Mouse (Mus musculus) E14TG2a.4 (cell line): ENCODE results near the gene Myo7a.

ENCODE experiments used
- H3K27me3 ChIP-seq: 2 replicates; pipeline ENCODE4 v1.6.1; 2014; ENCODE audit warnings: low read length, control low read depth; ENCODE audit not compliant: insufficient read depth
- H3K36me3 ChIP-seq: 2 replicates; pipeline ENCODE4 v1.6.1; 2014; ENCODE audit warnings: low read length, control low read depth; ENCODE audit not compliant: insufficient read depth
- H3K4me1 ChIP-seq: replicated peaks from 2 replicates; pipeline ENCODE4 v1.6.1; 2014; ENCODE audit warnings: low read depth, low read length, control low read depth
- H3K4me3 ChIP-seq: replicated peaks from 2 replicates; pipeline ENCODE4 v1.5.1; 2014; ENCODE audit warnings: mild to moderate bottlenecking, low read length
- H3K9me3 ChIP-seq: 2 replicates; pipeline ENCODE4 v1.6.1; 2014; ENCODE audit warnings: low read length, control low read depth
- CTCF ChIP-seq: conservative IDR thresholded peaks from 2 replicates; pipeline ENCODE4 v1.5.1; 2014; ENCODE audit warnings: low read length
- NANOG ChIP-seq: IDR thresholded peaks from 2 replicates; pipeline ENCODE4 v1.6.1; 2014; ENCODE audit warnings: borderline replicate concordance, low read length, mixed read lengths
- POU5F1 ChIP-seq: IDR thresholded peaks from 2 replicates; pipeline ENCODE4 v1.6.1; 2014; ENCODE audit warnings: low read length, borderline replicate concordance

The Myo7a gene

GRCm38 (mm10) chr7:98156280-98156665 is 36.9 kb upstream of the Myo7a start:
- Histone ChIP-seq H3K9me3 (no peaks in the 10 kb centered on the region), H3K36me3 (peaks cover 40% of the 10 kb centered on the region), H3K4me1 (peaks cover 89% of the 10 kb centered on the region), H3K27me3 (no peaks in the 10 kb centered on the region), H3K4me3 (0 out of 2 replicates have a peak overlapping the region, but pooled peaks have one; percentile 49)
- no peak for TF ChIP-seq CTCF
- TF ChIP-seq POU5F1, result no peak
- TF ChIP-seq NANOG, result no peak

GRCm38 (mm10) chr7:98155546-98156279 is 36.4 kb upstream of the Myo7a start:
- H3K4me3 ChIP-seq, result 0 out of 2 replicates have a peak overlapping the region, but pooled peaks have one; percentile 13
- peaks cover 36% of the 10 kb centered on the region for H3K36me3 ChIP-seq
- H3K4me1 ChIP-seq, result peaks cover 89% of the 10 kb centered on the region
- H3K27me3 ChIP-seq, result no peaks in the 10 kb centered on the region
- no peaks in the 10 kb centered on the region for H3K9me3 ChIP-seq
- TF ChIP-seq NANOG, result no peak
- TF ChIP-seq POU5F1, result no peak
- peak; percentile 68 for TF ChIP-seq CTCF

GRCm38 (mm10) chr7:98153892-98154291 is 34.6 kb upstream of the Myo7a start:
- H3K9me3 ChIP-seq, result no peaks in the 10 kb centered on the region
- H3K4me3 ChIP-seq, result no peak overlapping the region
- H3K36me3 ChIP-seq, result peaks cover 19% of the 10 kb centered on the region
- TF ChIP-seq NANOG (no peak), POU5F1 (no peak), CTCF (no peak)
- H3K27me3 ChIP-seq, result no peaks in the 10 kb centered on the region
- peaks cover 87% of the 10 kb centered on the region for H3K4me1 ChIP-seq

- Histone ChIP-seq H3K4me3 (0 out of 2 replicates have a peak overlapping the region, but pooled peaks have one; percentile 24), H3K27me3 (no peaks in the 10 kb centered on the region), H3K36me3 (peaks cover 20% of the 10 kb centered on the region), H3K9me3 (no peaks in the 10 kb centered on the region), H3K4me1 (peaks cover 81% of the 10 kb centered on the region)
- TF ChIP-seq CTCF (peak; percentile 37), NANOG (no peak)
Measured at GRCm38 (mm10) chr7:98153345-98153744, 34.0 kb upstream of the Myo7a start.

- TF ChIP-seq POU5F1, result no peak
- no peaks in the 10 kb centered on the region for H3K27me3 ChIP-seq
- H3K4me1 ChIP-seq, result peaks cover 77% of the 10 kb centered on the region
- no peaks in the 10 kb centered on the region for H3K9me3 ChIP-seq
- H3K36me3 ChIP-seq, result peaks cover 29% of the 10 kb centered on the region
- peak overlapping the region; percentile 24 for H3K4me3 ChIP-seq
Measured at GRCm38 (mm10) chr7:98152400-98152799, 33.1 kb upstream of the Myo7a start.

GRCm38 (mm10) chr7:98150525-98150924 is 31.2 kb upstream of the Myo7a start:
- Histone ChIP-seq H3K27me3 (peaks cover 5% of the 10 kb centered on the region; the same call in 1 of the 2 replicates), H3K4me1 (peaks cover 63% of the 10 kb centered on the region), H3K9me3 (no peaks in the 10 kb centered on the region), H3K4me3 (no peak overlapping the region), H3K36me3 (peaks cover 32% of the 10 kb centered on the region)
- TF ChIP-seq POU5F1 (no peak), CTCF (peak; percentile 21; the same call in 1 of the 2 replicates)

- Histone ChIP-seq H3K4me1 (peaks cover 66% of the 10 kb centered on the region), H3K9me3 (no peaks in the 10 kb centered on the region), H3K4me3 (0 out of 2 replicates have a peak overlapping the region, but pooled peaks have one; percentile 7), H3K27me3 (peaks cover 13% of the 10 kb centered on the region; the same call in 1 of the 2 replicates), H3K36me3 (peaks cover 32% of the 10 kb centered on the region)
- TF ChIP-seq NANOG (no peak), CTCF (no peak), POU5F1 (no peak)
Measured at GRCm38 (mm10) chr7:98149802-98150201, 30.5 kb upstream of the Myo7a start.

- Histone ChIP-seq H3K4me1 (peaks cover 69% of the 10 kb centered on the region), H3K9me3 (no peaks in the 10 kb centered on the region), H3K36me3 (peaks cover 29% of the 10 kb centered on the region), H3K4me3 (no peak overlapping the region), H3K27me3 (peaks cover 19% of the 10 kb centered on the region)
- TF ChIP-seq POU5F1, result no peak
- no peak for TF ChIP-seq CTCF
- no peak for TF ChIP-seq NANOG
Measured at GRCm38 (mm10) chr7:98148721-98149407, 29.5 kb upstream of the Myo7a start.

GRCm38 (mm10) chr7:98147766-98148165 is 28.4 kb upstream of the Myo7a start:
- H3K9me3 ChIP-seq, result no peaks in the 10 kb centered on the region
- peaks cover 23% of the 10 kb centered on the region for H3K27me3 ChIP-seq
- peaks cover 35% of the 10 kb centered on the region for H3K36me3 ChIP-seq
- H3K4me1 ChIP-seq, result peaks cover 70% of the 10 kb centered on the region
- no peak overlapping the region for H3K4me3 ChIP-seq
- TF ChIP-seq CTCF (no peak), NANOG (no peak), POU5F1 (no peak)
